Mouse (Mus musculus) layer of hippocampus, postnatal 25 days (tissue): ENCODE results near the gene Psd. TPM values are rescaled to one million over a fixed set of nuclear protein-coding genes. Genes with fewer than 3 reads are reported as not detected.

Source experiments
- DNase-seq, 2 experiments: peaks; one replicate each; pipeline ENCODE4 v3.0.0; 2022; ENCODE audit warnings: mixed read lengths in 2 of 2, low spot score in 1 of 2; ENCODE audit errors: extremely low spot score in 1 of 2
- total RNA-seq, 2 experiments: library from RNA; stranded (reverse); gene quantifications; 2 replicates each; pipeline ENCODE4 v1.2.3; 2021

Psd gene
- total RNA-seq, 2 experiments from 2014 or later, result 765 to 790 TPM

DNA sequence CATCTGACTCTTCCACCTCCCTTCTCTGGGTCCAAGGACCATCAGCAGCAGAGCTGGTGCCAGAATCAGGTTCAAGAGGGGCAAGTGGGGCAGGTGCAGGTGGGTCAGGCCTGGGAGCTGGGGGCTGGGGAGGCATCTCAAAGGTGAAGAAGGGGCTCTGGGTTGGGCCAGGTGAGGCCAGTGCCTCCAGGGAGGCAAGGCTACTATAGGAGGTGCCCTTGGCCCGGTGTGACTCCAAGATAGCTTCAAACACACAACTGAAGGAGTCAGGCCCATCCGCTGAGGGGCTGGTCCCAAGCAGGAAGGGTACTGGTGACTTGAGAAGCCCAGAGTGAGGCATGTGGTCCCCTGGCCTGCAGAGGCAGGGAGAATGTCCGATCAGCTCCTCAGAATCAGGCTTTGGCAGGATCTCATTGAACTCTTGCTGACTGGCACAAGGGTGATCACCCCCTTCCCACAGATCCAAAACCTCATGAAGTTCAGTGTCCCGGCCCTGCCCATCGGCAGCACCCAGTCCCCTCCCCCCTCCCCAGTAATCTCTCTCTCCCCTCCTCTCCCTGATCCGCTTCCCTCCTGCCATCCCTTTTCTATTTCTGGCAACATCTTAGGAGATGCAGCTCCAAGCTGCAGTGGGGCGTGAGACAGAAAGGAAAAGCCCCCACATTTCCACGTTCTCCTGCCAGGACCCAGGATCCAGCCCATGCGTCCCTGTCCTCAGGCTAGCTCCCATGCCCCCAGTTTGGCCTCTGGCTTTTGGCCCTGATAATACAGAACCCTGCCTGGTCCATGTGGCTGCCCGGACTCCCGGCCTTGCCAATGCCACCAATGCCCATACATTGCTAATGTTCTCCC, 4.6 kb downstream of the Psd start:
- DNase-seq, result no peak

DNA sequence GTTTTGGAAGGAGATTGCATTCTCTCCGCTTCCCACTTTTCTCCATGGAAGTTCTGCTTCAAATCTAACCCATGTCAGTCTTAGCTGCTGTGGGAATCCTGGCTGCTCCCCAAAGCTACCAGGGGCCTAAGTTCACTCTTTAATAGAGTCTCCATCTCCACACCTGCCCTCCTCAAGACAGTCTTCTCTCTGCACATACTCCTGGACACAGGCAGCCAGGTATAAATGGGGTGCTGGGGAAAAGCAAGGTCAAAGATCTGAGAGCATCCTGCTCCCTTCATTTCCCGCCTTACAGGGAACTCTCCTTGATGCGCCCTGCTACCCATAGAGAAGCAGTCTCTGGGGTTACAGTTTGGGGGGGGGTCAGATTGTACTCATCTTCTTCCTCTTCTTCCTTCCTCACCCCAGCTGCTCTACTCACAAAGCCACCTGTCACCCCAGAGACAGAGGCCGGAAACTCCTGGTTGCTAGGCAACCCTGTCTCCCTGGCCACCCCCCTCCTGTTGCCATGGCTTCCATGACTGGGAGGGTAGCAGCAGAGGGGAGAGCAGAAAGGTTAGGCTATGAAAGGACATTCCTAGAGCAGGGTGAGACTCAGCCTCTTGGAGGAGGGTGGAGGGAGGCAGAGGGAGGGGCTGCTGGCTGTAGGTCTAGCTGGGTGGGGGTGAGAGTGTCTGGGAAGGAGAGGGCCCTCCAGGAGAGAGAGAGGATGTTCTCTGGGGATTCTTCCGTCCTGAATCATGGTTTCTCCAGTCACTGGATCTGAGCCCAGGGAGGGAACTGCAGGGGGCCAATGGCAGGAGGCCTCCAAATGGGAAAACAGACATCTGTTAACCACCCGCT, 5.6 kb downstream of the Psd start:
- DNase-seq, result peak in 1 of 2 experiments; percentile 45

DNA sequence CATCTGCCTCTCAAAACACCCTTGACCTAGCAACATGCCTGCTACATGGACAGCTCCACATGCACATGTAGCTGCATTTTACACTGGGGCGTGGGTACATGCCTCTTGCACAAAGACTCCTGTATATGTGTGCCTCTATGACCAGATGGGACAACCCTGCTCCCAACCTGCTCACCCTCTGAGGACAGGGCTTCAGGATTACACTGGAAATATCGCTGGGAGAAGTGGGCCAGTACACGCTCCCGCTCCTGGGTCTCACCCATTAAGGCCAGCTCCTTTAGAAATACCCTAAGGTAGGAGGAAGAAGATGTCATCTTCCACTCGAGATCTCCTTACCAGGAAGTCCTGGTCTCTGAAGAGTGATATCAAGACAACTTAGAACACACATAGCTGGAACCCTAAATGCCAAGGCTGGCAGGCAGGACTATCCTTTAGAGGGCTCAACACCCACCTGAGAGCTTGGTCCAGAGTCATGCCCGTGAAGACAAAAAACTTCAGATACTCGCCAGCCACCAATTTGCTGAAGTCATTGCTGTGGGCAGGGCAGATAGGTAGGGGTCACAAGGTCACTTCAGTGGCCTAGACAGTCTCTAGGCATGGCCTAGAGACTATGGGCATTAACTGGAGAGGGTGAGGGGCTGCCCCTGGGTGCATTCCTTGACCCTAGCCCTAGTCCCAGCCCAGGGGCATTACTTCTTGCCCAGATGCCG, 6.7 kb downstream of the Psd start:
- DNase-seq, result peak in 1 of 2 experiments; percentile 6

DNA sequence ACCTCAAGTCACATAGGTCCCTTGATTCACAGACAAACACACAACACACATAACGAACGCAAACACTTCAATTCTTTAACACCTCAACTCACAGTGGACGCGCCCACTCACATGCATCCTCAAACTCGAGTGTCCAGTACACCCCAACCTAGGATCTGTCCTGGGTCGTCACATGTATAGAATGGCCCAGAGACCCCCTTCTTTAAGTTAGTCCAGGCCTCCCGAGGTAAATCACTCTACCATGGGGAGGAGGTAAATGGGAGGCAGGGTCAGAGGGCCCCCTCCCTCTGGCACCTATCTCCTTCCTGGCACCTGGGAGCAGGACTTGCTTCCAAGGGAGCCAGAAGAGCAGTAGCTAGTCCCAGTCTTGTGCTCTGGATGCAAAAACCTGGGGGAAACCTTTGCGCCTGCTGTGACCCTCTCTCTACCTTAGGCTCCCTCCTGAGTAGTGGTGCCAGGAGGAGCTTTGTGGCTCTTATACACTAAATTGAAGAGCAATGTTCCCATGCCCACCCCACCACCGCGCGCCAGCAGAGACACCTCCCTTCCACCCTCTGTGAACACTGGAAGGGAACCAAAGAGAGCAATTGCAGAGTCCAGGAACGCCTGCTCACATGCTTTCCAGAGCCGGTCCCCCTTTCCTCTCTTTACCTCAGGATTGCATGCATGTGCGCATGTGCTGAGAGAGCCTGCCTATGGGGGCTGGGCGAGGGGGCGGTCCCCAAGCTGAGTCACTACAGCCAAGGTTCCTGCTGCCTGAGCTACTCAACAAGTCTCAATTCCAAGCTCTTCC, 8.2 kb downstream of the Psd start:
- peak; percentile 64 to 76 for DNase-seq

DNA sequence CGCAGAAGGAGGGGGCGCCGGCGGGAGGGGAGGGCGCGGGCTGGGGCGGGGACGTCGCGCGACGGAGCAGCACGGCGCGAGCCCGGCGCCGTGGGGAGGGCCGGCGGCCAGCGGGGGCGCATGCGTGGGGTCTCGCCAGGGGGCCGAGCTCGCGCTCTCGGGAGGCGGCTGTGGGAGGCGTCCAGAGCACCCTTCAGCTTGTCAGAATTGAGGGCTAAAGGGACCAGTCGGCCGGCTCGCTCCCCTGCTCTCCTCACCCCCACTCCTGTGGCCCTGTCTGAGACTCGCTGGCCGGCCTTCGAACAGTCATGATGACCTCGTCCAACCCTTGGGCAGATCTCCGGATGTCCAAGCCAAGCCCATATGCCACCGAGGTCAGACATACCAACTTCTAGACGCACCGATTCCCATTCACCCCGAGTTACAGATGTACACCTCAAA, 8.9 kb downstream of the Psd start:
- DNase-seq, result peak in 1 of 2 experiments; percentile 70

DNA sequence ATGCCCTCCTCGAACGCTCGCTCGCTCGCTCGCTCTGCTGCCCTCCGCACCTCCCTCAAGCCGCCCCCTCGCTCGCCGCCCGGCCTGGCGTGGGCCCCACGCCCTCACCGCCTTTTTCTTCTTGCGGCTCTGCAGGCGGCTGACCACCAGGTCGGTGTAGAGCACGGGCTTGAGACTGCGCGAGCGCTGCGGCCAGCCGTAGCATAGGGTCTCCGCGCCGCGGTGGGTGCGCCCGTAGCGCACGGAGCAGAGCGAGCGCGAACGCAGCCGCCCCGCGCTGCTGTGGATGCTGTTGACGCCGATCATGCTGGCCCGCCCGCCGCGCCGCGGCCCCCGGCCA, 9.4 kb downstream of the Psd start:
- DNase-seq, result peak in 1 of 2 experiments; percentile 27

DNA sequence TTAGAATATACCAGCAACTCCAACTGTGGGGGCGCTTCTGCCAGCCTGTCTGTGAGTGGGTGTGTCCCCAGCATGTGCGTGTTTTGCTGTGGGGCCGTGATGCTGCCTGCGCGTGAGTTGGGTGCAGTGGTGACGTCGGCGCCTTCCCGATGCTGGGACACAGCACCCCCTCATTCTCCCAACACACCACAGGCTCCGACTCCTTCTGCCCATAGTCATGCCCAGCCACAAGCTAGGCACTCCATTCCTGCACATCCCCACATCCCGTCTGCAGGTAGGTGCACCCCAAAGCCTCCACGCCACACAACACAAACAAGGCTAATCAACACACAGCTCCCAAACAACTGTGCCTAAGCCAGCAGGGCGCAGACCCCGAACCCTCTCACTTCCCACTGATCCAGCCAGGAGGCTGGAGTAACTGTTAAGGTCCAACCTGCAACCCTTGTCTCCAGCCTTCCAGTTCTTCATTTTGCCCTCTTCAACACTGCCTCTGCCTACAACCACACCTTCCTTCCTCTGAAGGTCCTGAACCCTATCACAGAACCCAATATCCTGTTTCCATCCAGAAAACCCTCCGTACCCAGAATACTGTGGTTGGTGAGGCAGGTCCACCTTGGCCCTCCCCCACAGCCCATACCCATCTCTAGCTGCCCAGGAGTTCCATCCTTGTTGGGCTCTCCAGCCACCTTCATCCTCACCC, 10.0 kb downstream of the Psd start:
- DNase-seq, result peak; percentile 60 to 61

DNA sequence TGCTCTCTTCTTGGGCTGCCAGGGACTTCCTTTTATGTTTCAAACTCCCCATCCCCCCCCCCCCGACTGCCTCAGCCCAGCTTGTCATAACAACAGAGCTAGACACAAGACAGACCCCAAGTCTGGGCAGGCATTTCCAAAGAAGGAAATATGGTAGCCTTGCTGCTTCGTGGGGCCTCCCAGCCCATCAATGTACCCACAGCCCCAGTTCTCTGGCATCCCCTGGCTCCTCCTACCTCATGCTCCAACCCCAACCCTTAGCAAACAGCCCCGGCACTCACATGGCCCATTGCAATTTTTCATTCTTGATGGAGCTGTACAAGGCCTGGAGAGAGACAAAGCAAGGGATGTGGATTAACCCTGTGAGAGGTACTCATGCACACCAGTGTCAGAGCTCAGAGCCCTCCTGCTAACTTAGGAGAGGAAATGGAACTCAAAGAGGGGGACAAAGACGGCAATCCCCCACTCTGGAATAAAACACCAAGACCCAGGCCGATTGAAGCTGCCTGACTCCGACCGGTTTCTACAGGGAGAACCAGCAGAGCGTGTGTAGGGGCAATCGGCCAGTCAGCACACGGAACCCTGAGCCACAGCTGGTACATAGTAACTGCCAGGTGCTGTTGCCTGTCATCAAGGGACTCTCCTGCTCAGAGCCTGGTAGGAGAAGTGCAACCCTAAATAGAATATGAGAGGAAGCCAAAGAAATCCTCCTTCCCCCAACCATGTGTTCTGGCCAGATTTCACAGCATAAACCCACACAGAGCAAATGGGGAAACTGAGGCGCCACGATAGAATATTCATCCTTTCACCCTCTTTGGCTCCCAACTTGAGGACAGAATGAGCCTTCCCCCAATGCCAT, 11.0 kb downstream of the Psd start:
- no peak for DNase-seq

DNA sequence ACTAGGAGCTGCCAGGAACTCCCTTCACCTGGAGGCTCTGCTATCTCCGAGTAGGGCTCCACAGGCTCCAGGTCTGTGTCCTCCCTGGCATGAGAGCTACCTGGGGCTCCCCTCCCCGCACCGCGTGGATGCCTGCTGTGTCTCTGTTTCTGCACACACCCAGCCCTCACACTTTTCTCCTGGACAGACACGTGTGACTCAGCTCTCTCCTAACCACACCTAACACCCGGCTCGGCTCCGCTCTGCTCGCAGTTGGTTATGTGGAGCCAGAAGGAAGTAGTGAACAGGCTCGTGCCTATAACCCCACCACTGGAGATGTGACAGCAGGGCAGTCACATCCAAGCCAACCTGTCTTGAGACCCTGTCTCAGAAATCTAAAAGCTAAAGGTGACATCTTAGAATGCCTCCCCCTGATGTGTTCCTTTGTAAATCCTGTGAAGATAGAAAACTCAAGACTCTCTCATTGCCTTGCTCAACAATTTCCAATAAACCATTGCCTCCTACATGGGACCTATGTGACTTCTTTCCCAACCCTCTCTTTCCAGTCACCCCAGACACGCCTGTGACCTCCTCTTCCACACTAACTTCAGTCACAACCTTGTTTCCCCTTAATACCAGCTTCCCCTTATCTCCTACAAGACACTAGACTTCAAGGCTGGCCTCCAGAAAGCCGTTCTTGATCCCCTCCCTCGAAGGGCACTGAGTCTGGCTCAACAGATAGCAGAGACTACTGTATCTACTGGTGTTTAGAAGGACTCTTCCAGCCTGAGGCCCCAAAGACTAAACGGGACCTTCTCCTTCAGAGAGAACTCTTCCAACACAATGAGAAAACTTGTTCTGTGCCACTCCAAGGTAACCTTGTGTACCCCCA, 11.8 kb downstream of the Psd start:
- peak in 1 of 2 experiments; percentile 8 for DNase-seq

DNA sequence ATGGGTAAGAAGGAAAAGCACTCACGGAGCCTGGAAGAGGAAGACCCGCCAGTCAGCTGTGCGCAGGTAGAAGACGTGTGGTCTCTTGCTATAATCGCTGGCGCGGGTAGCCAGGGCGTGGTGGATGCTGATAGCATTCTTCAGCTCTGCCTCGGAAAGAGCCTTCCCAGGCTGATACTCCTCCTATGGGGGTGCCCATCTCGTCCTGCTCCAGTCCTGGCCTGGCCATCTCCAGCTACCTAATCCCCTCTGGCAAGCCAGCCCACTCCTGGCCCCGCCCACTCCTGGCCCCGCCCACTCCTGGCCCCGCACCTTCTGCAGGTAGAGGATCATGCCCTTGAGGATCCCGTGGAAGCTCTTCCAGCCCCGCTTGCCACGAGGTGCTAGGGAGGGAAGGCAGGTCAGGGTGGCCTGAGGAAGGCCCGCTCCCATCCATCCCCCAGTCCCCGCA, 12.8 kb downstream of the Psd start:
- no peak for DNase-seq

DNA sequence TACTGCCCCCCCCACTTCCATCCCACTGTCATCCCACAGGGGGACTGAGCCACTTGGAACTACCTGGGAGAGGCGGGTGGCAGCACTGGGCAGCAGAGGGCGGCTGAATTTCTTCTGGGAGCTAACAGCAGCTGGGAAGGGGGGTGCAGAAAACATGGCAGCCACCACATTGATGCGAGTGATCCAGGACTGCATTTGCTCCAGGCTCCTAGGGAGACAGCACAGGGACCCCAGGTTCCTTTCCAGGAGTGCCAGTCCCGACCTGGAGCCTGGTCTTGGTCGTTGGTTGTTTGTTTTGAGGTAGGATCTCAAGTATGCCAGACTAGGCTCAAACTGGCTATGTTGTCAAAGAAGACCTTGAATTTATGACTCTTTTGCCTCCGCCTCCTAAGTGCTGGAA, 13.4 kb downstream of the Psd start:
- no peak for DNase-seq

DNA sequence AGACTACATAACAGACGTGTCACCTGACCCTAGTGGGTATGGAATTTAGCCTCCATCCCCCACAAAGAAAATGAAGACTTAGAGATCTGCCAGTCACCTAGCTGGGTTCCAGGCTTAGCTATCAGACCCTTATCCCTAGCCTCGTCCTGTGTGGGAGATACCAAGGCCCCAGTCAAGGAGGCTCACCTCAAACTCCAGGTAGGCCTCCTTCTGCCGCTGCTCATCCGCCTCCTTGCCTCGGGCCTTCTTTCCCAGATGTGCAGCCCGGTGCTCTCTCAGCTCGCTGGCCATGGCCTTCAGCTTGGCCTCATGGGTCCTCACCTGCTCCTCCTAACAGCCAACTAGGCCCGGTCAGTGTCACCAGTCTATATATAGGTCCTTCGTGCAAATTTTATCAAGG, 13.8 kb downstream of the Psd start:
- no peak for DNase-seq

DNA sequence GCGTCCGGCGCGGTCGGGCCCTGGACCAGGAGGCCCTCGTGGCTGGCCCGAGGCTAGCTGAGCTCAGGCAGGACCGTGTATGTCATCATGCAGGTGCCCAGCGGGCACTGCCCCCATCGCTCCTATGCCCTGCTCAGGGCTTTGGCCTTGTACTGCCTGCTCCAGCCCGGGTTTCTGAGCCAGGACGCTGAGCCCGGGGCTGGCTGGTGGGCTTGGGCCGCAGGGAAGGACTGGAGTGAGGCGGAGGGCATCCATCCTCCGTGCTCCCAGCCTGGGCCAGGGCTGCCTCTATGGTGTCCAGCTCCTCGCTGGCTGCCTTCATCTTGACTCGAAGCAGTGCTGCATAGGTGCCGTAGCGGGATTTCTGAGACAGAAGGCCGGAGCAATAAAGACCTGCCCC, 14.4 kb downstream of the Psd start:
- no peak for DNase-seq

DNA sequence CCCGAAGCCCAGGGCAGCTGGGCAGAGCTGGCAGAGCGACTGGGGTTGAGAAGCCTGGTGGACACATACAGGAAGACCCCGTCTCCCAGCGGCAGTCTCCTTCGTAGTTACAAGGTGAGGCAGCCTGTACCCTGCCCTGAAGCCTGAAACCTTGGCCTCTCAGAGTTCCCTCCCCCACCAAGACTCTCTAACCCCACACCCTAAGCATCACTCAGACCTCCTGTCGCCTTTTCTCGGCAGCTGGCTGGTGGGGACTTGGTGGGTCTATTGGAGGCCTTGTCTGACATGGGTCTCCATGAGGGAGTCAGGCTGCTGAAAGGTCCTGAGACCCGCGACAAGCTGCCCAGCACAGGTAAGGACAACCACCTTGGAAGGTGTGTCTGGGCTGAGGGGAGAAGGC, 15.6 kb downstream of the Psd start:
- DNase-seq, result no peak

DNA sequence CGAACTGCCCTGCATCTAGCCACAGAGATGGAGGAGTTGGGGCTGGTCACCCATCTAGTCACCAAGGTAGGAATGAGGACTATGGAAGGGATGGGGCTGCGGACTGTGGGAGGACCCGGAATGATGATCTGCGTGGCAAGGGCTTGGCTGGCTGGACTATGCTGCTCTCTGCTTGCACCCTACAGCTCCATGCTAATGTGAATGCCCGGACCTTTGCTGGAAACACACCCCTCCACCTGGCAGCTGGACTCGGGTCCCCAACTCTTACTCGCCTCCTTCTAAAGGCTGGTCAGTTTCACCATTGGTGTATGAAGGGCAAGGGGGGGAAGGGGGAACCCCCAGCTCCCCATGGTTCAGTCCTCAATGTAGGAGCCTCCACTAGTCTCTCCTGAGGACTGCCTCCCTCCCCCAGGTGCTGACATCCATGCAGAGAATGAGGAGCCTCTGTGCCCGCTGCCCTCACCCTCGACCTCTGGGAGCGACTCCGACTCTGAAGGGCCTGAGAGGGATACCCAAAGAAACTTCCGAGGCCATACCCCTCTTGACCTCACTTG, 16.6 kb downstream of the Psd start:
- DNase-seq, result peak in 1 of 2 experiments; percentile 11

DNA sequence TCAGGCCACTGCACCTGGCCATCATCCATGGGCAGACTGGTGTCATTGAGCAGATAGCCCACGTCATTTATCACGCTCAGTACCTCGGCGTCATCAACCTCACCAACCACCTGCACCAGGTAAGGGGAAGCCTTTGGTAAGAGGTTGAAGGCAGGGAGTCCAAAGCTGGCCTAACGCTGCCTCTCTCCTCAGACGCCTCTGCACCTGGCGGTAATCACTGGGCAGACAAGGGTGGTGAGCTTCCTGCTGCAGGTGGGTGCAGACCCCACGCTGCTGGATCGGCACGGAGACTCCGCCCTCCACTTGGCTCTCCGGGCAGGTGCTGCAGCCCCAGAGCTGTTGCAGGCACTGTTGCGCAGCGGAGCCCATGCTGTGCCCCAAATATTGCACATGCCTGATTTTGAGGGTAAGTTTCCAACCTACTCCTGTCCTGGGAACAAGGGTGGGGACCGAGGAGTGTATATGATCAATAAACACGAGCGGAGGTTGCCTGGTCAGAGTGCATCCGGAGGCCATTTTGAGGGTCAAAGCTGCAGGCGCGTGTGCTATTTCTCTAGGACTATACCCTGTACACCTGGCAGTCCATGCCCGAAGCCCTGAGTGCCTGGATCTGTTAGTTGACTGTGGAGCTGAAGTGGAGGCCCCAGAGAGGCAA, 17.2 kb downstream of the Psd start:
- peak in 1 of 2 experiments; percentile 6 for DNase-seq
